Mouse (Mus musculus) bone marrow, adult 2 months (tissue): ENCODE results near the gene Itga1. TPM values are rescaled to one million over a fixed set of nuclear protein-coding genes. Genes with fewer than 3 reads are reported as not detected.

ENCODE experiments used
- H3K27ac ChIP-seq: fragments of 200-500 bp; 2 replicates; pipeline ENCODE4 v1.5.1; 2012; ENCODE audit warnings: low read depth, mild to moderate bottlenecking, control low read depth, inconsistent platforms, low read length; ENCODE audit not compliant: control insufficient read depth, poor library complexity, insufficient read depth
- H3K4me1 ChIP-seq: fragments of 200-500 bp; 2 replicates; pipeline ENCODE4 v1.6.1; 2011; ENCODE audit warnings: low read length; ENCODE audit not compliant: control insufficient read depth, insufficient read depth
- H3K4me3 ChIP-seq: fragments of 200-500 bp; replicated peaks from 2 replicates; pipeline ENCODE3; 2011; ENCODE audit warnings: mild to moderate bottlenecking, low read depth, low read length, control low read depth; ENCODE audit not compliant: control insufficient read depth
- CTCF ChIP-seq: fragments of 200-500 bp; IDR thresholded peaks from 2 replicates; pipeline ENCODE4 v1.5.1; 2011; ENCODE audit warnings: low read length, control low read depth; ENCODE audit not compliant: control insufficient read depth, insufficient read depth
- POLR2A ChIP-seq: fragments of 200-500 bp; IDR thresholded peaks from 2 replicates; pipeline ENCODE4 v1.6.1; 2011; ENCODE audit warnings: low read depth, mild to moderate bottlenecking, control low read depth, low read length, borderline replicate concordance; ENCODE audit not compliant: control insufficient read depth
- WGBS: fragments of 180-500 bp; shearing (Covaris S2); methylation state at CpG from one replicate; pipeline ENCODE4 v1.1.7; 2018; 5-methylcytosine and 5-hydroxymethylcytosine counted together
- polyA plus RNA-seq: library from polyadenylated mRNA; stranded (reverse); fragments of >200 nt; gene quantifications from 2 replicates; pipeline ENCODE4 v1.2.4, GENCODE M21; 2011; ENCODE audit warnings: low replicate concordance; ENCODE audit not compliant: missing spikeins, insufficient read depth, insufficient read length

Itga1 gene
- polyA plus RNA-seq, 1 experiment: 15.5 TPM

DNA sequence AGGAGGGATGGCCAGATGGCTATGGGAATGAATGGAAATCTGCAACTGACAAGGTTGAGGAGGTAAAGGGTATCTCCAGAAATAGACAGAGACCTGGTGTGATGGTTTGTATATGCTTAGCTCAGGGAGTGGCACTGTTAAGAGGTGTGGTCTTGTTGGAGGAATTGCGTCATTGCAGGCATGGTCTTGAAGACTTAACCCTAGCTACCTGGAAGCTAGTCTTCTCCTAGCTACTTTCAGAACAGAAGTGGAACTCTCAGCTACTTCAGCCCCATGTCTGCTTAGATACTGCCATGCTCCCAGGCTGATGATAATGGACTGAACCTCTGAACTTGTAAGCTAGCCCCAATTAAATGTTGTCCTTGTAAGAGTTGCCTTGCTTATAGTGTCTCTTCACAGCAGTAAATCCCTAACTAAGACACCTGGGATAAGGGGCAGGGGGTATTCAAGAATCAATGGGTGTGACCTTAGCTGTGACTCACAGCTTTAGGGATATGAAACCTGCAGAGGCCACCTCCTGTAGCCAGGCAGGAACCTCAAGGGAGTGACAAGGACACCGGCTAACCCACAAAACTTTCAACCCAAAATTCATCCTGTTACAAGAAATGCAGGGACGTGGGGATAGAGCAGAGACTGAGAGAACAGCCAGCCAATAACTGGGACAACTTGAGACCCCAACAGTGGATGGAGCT is 15.3 kb upstream of the Itga1 start:
- 60% methylated on average over 3 of the region's 3 CpGs for WGBS
- TF ChIP-seq CTCF: no peak
- no peak for TF ChIP-seq POLR2A
- H3K4me1 ChIP-seq: no peaks in the 10 kb centered on the region; the same call in 1 of the 2 replicates
- no peak overlapping the region for H3K4me3 ChIP-seq
- no peak overlapping the region for H3K27ac ChIP-seq

DNA sequence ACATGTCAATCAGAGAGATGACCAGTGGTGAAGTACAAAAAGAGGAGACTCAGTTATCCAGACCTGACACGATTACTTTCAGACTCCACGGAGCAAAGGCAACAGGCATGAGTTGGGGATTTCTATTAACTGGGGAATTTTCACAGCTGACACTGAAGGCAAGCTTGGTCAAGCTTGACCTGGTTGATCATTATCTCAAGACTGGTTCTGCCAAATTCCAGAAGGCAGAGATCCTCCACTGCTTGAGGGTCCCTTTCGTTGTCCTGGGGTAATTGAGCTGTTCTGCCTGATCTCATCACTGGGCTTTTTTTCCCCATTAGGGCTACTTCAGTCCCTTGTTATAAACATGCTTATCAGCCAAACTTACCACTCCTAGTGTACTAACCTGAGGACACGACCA is 7.9 kb upstream of the Itga1 start:
- no peak overlapping the region for H3K27ac ChIP-seq
- H3K4me3 ChIP-seq: no peak overlapping the region
- TF ChIP-seq POLR2A: no peak
- no peaks in the 10 kb centered on the region; the same call in 1 of the 2 replicates for H3K4me1 ChIP-seq
- WGBS: 85% methylated on average over 4 of the region's 4 CpGs

DNA sequence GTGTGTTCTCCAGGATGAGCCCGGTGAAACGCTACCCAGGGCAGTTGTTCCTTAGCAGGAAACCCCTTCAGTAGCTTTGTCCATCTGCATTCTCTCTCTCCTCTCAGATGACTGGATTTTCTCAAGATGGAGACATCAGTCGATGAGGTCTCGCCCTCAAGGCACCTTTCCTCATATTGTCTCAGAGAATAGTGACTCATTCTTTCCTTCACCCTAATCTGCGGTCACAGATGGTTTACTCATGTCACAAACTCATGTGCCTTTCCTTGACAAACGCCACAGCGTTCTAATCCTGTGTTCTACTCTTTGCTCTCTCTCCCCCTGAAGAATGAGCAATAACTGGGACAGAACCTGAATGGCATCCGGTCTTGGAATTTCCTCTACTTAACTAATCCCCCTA is 5.7 kb upstream of the Itga1 start:
- no peak overlapping the region for H3K27ac ChIP-seq
- no peak for TF ChIP-seq CTCF
- TF ChIP-seq POLR2A: no peak
- H3K4me3 ChIP-seq: no peak overlapping the region
- no peaks in the 10 kb centered on the region; the same call in 1 of the 2 replicates for H3K4me1 ChIP-seq
- 73% methylated on average over 8 of the region's 8 CpGs for WGBS

- TF ChIP-seq CTCF (no peak), POLR2A (no peak)
- 62% methylated on average over 10 of the region's 10 CpGs for WGBS
- Histone ChIP-seq H3K4me1 (no peaks in the 10 kb centered on the region; the same call in 1 of the 2 replicates), H3K4me3 (no peak overlapping the region), H3K27ac (no peak overlapping the region)
Measured at GRCm38 (mm10) chr13:115106183-115106582, 4.4 kb upstream of the Itga1 start.

- no peak overlapping the region for H3K4me3 ChIP-seq
- no peak for TF ChIP-seq CTCF
- no peak for TF ChIP-seq POLR2A
- H3K4me1 ChIP-seq: no peaks in the 10 kb centered on the region; the same call in 1 of the 2 replicates
- no peak overlapping the region for H3K27ac ChIP-seq
- whole genome bisulfite sequencing: 83% methylated on average over 2 of the region's 2 CpGs
Measured at GRCm38 (mm10) chr13:115102754-115103153, 990 bp upstream of the Itga1 start.

DNA sequence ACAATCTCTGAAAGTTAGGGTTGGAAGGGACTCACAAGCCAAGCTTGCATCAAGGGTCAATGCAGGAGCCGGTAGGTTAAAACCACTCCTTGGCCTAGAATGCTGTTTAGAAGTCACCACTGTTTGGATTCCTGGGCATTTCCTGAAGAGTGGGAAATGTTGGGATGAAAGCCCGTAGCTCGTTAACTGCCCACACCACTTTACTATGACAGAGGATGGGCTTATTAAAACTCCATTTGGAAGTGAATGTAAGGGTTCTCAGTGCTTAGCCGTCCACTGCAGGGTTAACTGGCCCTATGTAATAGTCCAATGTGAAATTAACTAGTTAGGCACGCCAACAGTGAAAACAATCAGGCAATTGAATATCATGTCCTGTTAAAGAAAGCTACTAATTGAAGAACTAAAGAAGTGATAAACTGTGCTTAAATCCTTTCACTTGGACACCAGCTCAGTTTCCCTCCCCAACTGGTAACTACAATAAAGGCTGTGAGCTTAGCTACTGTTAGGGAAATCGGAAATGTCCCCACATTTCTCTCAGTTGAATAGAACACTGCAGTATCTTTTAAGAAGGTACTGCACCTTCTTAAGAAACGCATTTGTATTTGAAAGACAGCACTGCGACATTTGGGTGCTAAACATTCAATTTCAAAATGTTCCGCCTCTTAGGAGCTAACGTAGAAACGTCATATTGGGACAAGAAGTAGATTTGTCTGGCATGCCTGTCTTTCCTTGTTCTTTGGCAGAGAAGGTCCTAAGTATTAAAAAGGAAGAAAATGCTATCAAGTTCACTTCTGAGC is 1.2 kb downstream of the Itga1 start:
- 69% methylated on average over 11 of the region's 11 CpGs for WGBS
- H3K4me1 ChIP-seq: no peaks in the 10 kb centered on the region; the same call in 1 of the 2 replicates
- H3K4me3 ChIP-seq: no peak overlapping the region

DNA sequence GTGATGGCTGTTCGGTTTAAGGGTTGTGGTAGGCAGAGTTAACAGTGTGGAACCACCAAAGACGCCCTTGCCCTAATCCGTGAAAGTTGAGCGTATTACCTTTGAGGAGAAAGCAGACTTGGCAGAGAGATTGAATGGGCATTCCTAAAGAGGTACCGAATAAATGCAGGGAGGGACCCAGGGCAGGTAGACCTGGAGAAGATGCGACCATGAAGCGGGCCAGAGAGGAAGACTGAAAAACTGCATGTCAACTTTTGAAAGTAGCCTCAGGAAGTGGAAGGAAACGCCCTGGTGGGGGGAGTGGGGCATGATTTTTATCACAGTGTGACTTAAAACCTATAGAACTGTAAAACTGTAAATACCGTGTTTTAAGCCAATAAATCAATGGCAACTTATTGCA is 2.4 kb downstream of the Itga1 start:
- TF ChIP-seq CTCF (no peak), POLR2A (no peak)
- no peaks in the 10 kb centered on the region; the same call in 1 of the 2 replicates for H3K4me1 ChIP-seq
- 67% methylated on average over 9 of the region's 9 CpGs for WGBS
- H3K4me3 ChIP-seq: no peak overlapping the region
- no peak overlapping the region for H3K27ac ChIP-seq

More for the DNA sequence above, 1.2 kb downstream of the Itga1 start:
- H3K27ac ChIP-seq: no peak overlapping the region
- TF ChIP-seq POLR2A (no peak), CTCF (no peak)

DNA sequence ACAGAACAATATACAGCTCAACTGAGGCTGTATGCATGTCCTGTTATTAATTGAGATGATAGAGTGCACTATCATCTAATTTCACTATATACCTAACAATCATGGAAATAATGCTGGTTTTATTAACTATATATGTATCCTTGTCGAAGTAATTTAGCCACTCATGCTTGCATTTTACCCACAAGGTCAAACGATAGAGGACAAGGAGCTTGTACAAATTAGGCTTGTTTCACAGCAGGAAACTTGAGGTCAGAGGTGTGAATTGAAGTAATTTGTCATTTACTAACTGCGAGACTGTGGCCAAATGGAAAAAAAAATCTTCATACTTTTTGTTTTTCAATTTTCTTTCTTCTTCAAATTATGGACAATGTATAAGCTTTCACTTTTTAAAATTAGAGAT is 3.5 kb downstream of the Itga1 start:
- 76% methylated on average over 3 of the region's 3 CpGs for WGBS
- Histone ChIP-seq H3K4me3 (no peak overlapping the region), H3K27ac (no peak overlapping the region), H3K4me1 (no peaks in the 10 kb centered on the region; the same call in 1 of the 2 replicates)
- TF ChIP-seq POLR2A: no peak
- no peak for TF ChIP-seq CTCF
